Mouse (Mus musculus): ENCODE measurements around the gene Pgrmc2. TPM values are rescaled to one million over a fixed set of nuclear protein-coding genes. Genes with fewer than 3 reads are reported as not detected.

The Pgrmc2 gene
- polyA plus RNA-seq (2012; rRNA removed; ENCODE audit: low replicate concordance), result 22.3 and 28.4 TPM in 2 replicates

GRCm38 (mm10) chr3:41082885-41083789 lies at the start of gene Pgrmc2:
Pgrmc2 (minus strand) TSS chr3:41083046.

Other genes with a start within 250 kb of the Pgrmc2 start
- 3.9 and 13.7 TPM in 2 replicates for gene Mfsd8, start 236.2 kb downstream of the Pgrmc2 start, polyA plus RNA-seq (2012; rRNA removed; ENCODE audit: low replicate concordance)
- gene Abhd18, start 236.1 kb downstream of the Pgrmc2 start, polyA plus RNA-seq (2012; rRNA removed; ENCODE audit: low replicate concordance), result 3.4 and 6.8 TPM in 2 replicates
- gene 1700034I23Rik, start 180.5 kb downstream of the Pgrmc2 start, polyA plus RNA-seq (2012; rRNA removed; ENCODE audit: low replicate concordance), result not detected in 2 replicates
- gene Larp1b, start 133.2 kb downstream of the Pgrmc2 start, polyA plus RNA-seq (2012; rRNA removed; ENCODE audit: low replicate concordance), result 6.3 and 16.0 TPM in 2 replicates